Mouse (Mus musculus): ENCODE results near the gene Arhgef40. TPM values are rescaled to one million over a fixed set of nuclear protein-coding genes. Genes with fewer than 3 reads are reported as not detected.

Arhgef40 gene
- 70.0 and 72.8 TPM in 2 replicates for polyA plus RNA-seq (2012; rRNA removed)

DNA sequence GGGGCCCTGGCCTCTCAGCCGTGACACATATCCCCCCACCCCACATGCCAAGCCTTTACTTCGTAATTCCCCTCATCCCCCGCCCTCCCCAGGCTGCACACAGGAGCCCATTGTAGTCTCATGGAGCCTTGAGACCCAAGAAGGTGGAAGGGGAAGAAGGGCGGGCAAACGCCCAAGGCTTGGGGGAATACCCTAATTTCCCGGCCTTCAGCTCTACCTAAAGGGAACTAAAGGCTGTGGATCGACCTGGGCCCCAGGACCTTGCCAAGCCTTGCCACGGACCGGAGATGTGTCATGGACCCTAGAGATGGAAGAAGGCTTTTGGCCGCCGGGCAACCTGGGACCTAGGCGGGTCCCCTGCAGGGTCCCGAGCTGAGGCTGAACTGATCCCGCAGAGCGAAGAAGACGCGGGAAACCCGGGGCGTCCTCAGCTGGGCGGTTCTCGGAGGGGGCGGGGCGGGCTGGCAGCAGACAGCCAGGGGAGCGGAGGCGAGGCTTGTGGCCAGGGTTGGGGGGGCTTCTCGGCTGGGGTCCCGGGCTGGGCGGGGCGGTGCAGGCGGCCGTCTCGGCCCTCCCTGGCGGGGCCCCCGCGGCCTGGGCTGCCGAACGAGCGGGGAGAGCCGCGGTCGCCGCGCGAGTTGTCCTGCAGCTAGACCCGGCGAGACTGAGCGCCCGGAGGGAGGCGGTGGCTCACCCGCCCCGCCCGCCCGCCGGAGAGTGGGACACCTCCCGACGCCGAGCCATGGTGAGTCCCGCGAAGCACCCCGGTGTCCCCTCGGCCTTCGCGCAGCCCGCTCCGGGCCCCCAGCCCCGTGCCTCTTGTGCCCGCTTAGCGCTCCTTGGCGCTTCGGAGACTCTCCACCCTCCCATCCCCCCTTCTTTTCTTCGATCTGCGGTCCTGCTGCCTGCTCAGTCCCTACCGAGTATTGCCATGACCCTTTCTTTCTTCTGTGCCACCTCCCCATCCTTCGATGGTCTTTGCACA, at the start of gene Arhgef40:
TSS of gene Arhgef40 (plus strand) at position 473 of the 985 bp plus-strand sequence.
- Histone ChIP-seq H3K4me3 (replicated peaks; ENCODE audit: extremely low read depth, low read depth, low read length) (peak within 1 kb of the TSS; percentile 61), H3K4me1 (ENCODE audit: control insufficient read depth, insufficient read depth, low read length) (peaks cover 6% of the 10 kb centered on the region; the same call in 1 of the 2 replicates)
- 1% methylated on average over 73 of the region's 74 CpGs for WGBS
- peak; percentile 68 for DNase-seq
- TF ChIP-seq CTCF (IDR thresholded peaks at IDR 0.05; ENCODE audit: insufficient read depth, low read length): no peak
- no peak for TF ChIP-seq POLR2A (IDR thresholded peaks at IDR 0.05; ENCODE audit: borderline replicate concordance, extremely low read depth, low read depth, low read length)

DNA sequence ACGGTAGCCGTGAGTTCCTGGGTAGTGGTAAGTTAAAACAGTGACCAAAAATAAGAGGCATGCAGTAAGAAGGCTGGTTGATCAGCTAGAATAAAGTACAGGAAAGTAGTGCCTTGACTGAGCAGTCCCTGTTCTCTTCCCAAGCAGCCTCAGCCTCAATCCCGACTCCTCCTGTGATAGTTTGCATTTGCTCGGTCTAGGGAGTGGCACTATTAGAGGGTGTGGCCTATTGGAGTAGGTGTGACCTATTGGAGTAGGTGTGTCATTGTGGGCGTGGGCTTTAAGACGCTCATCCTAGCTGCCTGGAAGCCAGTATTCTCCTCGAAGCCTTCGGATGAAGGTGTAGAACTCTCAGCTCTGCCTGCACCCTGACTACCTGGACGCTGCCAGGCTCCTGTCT, 45.5 kb upstream of the Arhgef40 start:
- Histone ChIP-seq H3K4me1 (ENCODE audit: control insufficient read depth, insufficient read depth, low read length) (no peaks in the 10 kb centered on the region; the same call in 1 of the 2 replicates), H3K4me3 (replicated peaks; ENCODE audit: extremely low read depth, low read depth, low read length) (no peak overlapping the region)
- WGBS: 86% methylated on average over 9 of the region's 9 CpGs
- no peak for DNase-seq
- TF ChIP-seq POLR2A (IDR thresholded peaks at IDR 0.05; ENCODE audit: borderline replicate concordance, extremely low read depth, low read depth, low read length) (no peak), CTCF (IDR thresholded peaks at IDR 0.05; ENCODE audit: insufficient read depth, low read length) (no peak)

DNA sequence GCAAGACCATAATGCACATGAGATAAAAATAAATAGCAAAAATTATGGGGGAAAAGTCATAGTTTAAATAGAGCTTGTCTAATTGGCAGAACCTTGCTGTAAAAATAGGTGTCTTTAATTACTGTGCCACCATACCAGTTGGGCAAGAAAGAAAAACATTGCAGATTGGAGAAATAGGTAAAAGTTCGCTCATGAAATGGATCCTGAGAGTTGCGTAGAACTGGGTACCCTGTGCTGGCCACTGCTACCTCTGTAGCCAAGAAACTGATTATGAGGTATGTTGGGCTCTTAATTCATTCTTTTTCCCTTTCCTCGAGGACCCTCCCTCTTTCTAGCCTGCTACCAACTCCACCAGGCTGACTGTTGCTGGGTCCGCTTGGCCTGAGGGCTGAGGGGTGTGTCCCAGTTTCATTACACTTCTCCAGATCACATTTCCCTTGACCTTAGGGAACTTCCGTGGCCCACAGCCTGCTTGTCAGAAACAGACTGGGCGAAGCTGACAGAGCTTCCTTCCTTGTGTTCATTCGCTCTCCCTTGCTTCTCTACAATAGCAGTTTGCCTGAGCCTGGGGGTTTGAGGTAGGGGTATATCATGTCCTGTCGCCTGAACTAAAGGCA, 43.5 kb upstream of the Arhgef40 start:
- TF ChIP-seq POLR2A (IDR thresholded peaks at IDR 0.05; ENCODE audit: borderline replicate concordance, extremely low read depth, low read depth, low read length): no peak
- no peak for TF ChIP-seq CTCF (IDR thresholded peaks at IDR 0.05; ENCODE audit: insufficient read depth, low read length)
- DNase-seq: no peak
- Histone ChIP-seq H3K4me3 (replicated peaks; ENCODE audit: extremely low read depth, low read depth, low read length) (no peak overlapping the region), H3K4me1 (ENCODE audit: control insufficient read depth, insufficient read depth, low read length) (no peaks in the 10 kb centered on the region; the same call in 1 of the 2 replicates)
- 36% methylated on average over 8 of the region's 8 CpGs for WGBS

DNA sequence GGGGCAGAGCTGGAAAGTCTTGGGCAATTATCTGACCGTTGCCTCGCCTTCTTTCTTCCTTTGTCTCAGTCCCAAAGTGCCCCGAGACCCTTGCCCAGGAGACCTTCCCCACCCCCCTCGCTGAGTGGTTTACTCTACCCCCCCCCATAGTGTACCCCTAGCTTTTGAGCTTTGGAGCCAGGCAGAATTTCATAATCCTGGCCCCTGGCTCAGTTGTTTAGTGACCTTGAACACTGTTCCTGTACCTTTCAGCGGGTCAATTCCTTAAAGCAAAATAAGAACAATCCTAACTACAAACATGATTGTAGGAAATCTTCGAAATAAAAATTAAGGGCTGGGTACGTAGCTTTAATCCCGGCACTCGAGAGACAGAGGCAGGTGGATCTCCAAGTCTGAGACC, 42.9 kb upstream of the Arhgef40 start:
- H3K4me3 ChIP-seq (replicated peaks; ENCODE audit: extremely low read depth, low read depth, low read length): no peak overlapping the region
- WGBS: 64% methylated on average over 9 of the region's 9 CpGs
- no peaks in the 10 kb centered on the region; the same call in 1 of the 2 replicates for H3K4me1 ChIP-seq (ENCODE audit: control insufficient read depth, insufficient read depth, low read length)
- no peak for TF ChIP-seq CTCF (IDR thresholded peaks at IDR 0.05; ENCODE audit: insufficient read depth, low read length)
- no peak for TF ChIP-seq POLR2A (IDR thresholded peaks at IDR 0.05; ENCODE audit: borderline replicate concordance, extremely low read depth, low read depth, low read length)
- no peak for DNase-seq

DNA sequence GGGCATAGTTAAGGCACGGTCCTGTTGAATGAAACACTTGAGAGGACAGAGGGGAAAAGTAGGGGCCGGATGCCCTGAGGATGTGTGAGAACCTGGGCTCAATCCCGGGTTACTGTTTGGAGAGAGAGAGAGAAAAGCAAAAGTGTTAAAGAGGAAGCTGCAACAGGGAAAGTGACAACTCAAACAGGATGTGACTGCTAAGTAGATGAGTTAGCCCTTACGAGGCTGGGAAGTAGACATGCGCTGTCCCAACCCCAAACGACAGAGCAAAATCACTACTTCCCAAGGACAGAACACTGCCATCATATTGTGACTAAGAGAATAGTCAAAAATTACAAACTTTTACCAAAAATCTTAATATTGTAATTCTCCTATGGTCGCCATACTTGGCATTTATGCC, 42.3 kb upstream of the Arhgef40 start:
- no peak for DNase-seq
- no peak overlapping the region for H3K4me3 ChIP-seq (replicated peaks; ENCODE audit: extremely low read depth, low read depth, low read length)
- no peaks in the 10 kb centered on the region; the same call in 1 of the 2 replicates for H3K4me1 ChIP-seq (ENCODE audit: control insufficient read depth, insufficient read depth, low read length)
- WGBS: 45% methylated on average over 7 of the region's 7 CpGs
- TF ChIP-seq CTCF (IDR thresholded peaks at IDR 0.05; ENCODE audit: insufficient read depth, low read length) (no peak), POLR2A (IDR thresholded peaks at IDR 0.05; ENCODE audit: borderline replicate concordance, extremely low read depth, low read depth, low read length) (no peak)

DNA sequence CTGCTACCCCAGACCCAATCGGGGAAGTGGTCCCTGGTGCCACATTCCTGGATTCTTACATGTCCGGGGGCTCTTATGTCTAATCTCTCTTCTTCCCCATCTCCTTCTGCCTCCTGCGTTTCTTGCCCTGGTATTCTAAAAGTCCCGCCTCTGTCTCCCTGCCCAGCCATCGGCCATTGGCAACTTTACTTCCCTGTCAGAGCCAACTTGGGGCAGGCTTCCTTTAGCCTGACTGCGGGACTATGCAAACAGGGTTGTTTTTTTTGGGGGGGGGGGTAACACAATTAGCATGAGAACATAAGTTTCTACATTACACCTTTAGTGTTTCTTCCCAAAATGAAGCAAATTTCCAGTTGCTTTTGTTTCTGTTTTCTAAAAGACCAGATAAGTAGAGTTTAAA, 41.2 kb upstream of the Arhgef40 start:
- no peak for DNase-seq
- TF ChIP-seq CTCF (IDR thresholded peaks at IDR 0.05; ENCODE audit: insufficient read depth, low read length) (no peak), POLR2A (IDR thresholded peaks at IDR 0.05; ENCODE audit: borderline replicate concordance, extremely low read depth, low read depth, low read length) (no peak)
- no peaks in the 10 kb centered on the region; the same call in 1 of the 2 replicates for H3K4me1 ChIP-seq (ENCODE audit: control insufficient read depth, insufficient read depth, low read length)
- no peak overlapping the region for H3K4me3 ChIP-seq (replicated peaks; ENCODE audit: extremely low read depth, low read depth, low read length)
- WGBS: 56% methylated on average over 6 of the region's 6 CpGs

DNA sequence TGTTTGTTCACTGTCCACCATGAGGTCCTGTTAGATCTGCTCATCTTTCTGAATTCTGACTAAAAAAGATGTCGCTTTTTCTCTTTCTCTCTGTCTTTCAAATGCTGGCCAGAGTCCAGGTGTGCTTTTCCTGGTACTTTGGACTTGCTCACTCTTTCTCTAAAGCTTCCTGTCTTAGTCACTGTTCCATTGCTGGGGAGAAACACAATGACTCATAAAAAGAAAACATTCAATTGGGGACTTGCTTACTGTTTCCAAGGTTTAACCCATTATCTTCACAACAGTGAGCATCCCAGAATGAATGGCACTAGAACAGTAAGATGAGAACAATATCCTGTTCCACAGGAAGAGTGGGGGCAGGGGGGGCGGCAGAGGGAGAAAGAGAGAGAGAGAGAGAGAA, 24.2 kb upstream of the Arhgef40 start:
- TF ChIP-seq POLR2A (IDR thresholded peaks at IDR 0.05; ENCODE audit: borderline replicate concordance, extremely low read depth, low read depth, low read length) (no peak), CTCF (IDR thresholded peaks at IDR 0.05; ENCODE audit: insufficient read depth, low read length) (no peak)

DNA sequence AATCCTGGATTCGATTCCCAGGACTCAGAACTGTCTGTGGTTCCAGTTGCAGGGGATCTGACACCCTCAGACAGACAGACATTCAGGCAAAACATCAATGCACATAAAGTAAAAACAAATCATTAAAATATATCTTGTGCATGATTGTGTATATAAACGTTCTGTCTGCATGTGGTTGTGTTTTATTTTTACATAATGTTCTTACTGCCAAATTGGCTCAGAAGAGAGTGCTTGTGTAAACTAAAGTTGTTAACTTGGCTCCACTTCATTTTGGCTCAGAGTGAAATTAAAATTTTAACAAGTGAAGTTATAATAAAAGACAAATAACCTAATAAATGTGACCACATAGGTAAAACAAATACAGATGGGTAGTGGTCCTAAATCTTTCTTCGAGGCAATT, 17.1 kb upstream of the Arhgef40 start:
- Histone ChIP-seq H3K4me1 (ENCODE audit: control insufficient read depth, insufficient read depth, low read length) (no peaks in the 10 kb centered on the region), H3K4me3 (replicated peaks; ENCODE audit: extremely low read depth, low read depth, low read length) (no peak overlapping the region)
- TF ChIP-seq CTCF (IDR thresholded peaks at IDR 0.05; ENCODE audit: insufficient read depth, low read length) (no peak), POLR2A (IDR thresholded peaks at IDR 0.05; ENCODE audit: borderline replicate concordance, extremely low read depth, low read depth, low read length) (no peak)
- DNase-seq: no peak
- 50% methylated on average over 3 of the region's 3 CpGs for WGBS

More for the DNA sequence above, 24.2 kb upstream of the Arhgef40 start:
- H3K4me1 ChIP-seq (ENCODE audit: control insufficient read depth, insufficient read depth, low read length): no peaks in the 10 kb centered on the region
- H3K4me3 ChIP-seq (replicated peaks; ENCODE audit: extremely low read depth, low read depth, low read length): no peak overlapping the region
- DNase-seq: no peak
- WGBS: 70% methylated on average over 2 of the region's 2 CpGs

DNA sequence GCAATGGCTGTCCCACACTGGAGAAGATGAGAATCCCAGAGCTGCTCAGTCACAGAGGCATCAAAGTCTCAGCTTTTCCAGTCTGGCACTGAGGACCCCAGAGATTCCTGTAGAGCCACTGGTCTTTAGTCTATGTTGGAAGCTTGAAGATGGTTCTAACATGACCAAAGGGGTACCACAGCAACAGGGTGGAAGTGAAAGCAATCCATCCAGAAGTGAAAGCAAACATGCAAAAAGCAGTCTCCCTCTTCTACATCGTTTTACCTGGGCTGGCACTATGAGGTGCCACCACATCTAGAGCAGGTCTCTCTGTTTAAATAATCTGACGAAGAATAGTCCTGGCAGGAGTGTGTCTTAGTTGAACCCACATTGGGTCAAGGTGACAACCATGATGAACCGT, 5.3 kb upstream of the Arhgef40 start:
- WGBS: 77% methylated on average over 3 of the region's 3 CpGs

More for the DNA sequence above, 5.3 kb upstream of the Arhgef40 start:
- DNase-seq: no peak
- H3K4me1 ChIP-seq (ENCODE audit: control insufficient read depth, insufficient read depth, low read length): no peaks in the 10 kb centered on the region
- TF ChIP-seq POLR2A (IDR thresholded peaks at IDR 0.05; ENCODE audit: borderline replicate concordance, extremely low read depth, low read depth, low read length): no peak
- no peak for TF ChIP-seq CTCF (IDR thresholded peaks at IDR 0.05; ENCODE audit: insufficient read depth, low read length)
- no peak overlapping the region for H3K4me3 ChIP-seq (replicated peaks; ENCODE audit: extremely low read depth, low read depth, low read length)
